Mouse (Mus musculus): ENCODE data around the gene Rassf8.

Gene Rassf8

GRCm38 (mm10) chr6:145747671-145748640, 1.4 kb downstream of the Rassf8 start:
- no peak for DNase-seq

- no peak for DNase-seq
These were observed 3.8 kb downstream of the Rassf8 start for GRCm38 (mm10) chr6:145750394-145750793.

GRCm38 (mm10) chr6:145753296-145753695, 6.7 kb downstream of the Rassf8 start:
- DNase-seq, result no peak

GRCm38 (mm10) chr6:145754416-145754815, 7.9 kb downstream of the Rassf8 start:
- no peak for DNase-seq

- DNase-seq, result no peak
These were observed 9.5 kb downstream of the Rassf8 start for GRCm38 (mm10) chr6:145755942-145756639.

GRCm38 (mm10) chr6:145756640-145757005, 10.1 kb downstream of the Rassf8 start:
- DNase-seq, result no peak

GRCm38 (mm10) chr6:145757346-145757745, 10.8 kb downstream of the Rassf8 start:
- no peak for DNase-seq

GRCm38 (mm10) chr6:145758685-145759084, 12.1 kb downstream of the Rassf8 start:
- no peak for DNase-seq

- DNase-seq, result no peak
These were observed 12.9 kb downstream of the Rassf8 start for GRCm38 (mm10) chr6:145759432-145759831.

GRCm38 (mm10) chr6:145760246-145761016, 13.9 kb downstream of the Rassf8 start:
- DNase-seq, result no peak

- DNase-seq, result no peak
These were observed 14.8 kb downstream of the Rassf8 start for GRCm38 (mm10) chr6:145761151-145761935.

GRCm38 (mm10) chr6:145762016-145762415, 15.5 kb downstream of the Rassf8 start:
- no peak for DNase-seq

- DNase-seq, result no peak
These were observed 16.5 kb downstream of the Rassf8 start for GRCm38 (mm10) chr6:145763051-145763450.

- no peak for DNase-seq
These were observed 18.5 kb downstream of the Rassf8 start for GRCm38 (mm10) chr6:145765011-145765410.

- no peak for DNase-seq
These were observed 20.4 kb downstream of the Rassf8 start for GRCm38 (mm10) chr6:145766971-145767370.

GRCm38 (mm10) chr6:145767637-145768036, 21.1 kb downstream of the Rassf8 start:
- peak; percentile 31 for DNase-seq

GRCm38 (mm10) chr6:145768671-145769292, 22.2 kb downstream of the Rassf8 start:
- peak; percentile 90 for DNase-seq

- peak; percentile 42 for DNase-seq
These were observed 23.3 kb downstream of the Rassf8 start for GRCm38 (mm10) chr6:145769855-145770254.

GRCm38 (mm10) chr6:145770272-145771000, 23.9 kb downstream of the Rassf8 start:
- DNase-seq, result no peak

GRCm38 (mm10) chr6:145774436-145774835, 27.9 kb downstream of the Rassf8 start:
- DNase-seq, result no peak

GRCm38 (mm10) chr6:145776241-145776640, 29.7 kb downstream of the Rassf8 start:
- DNase-seq, result no peak

Measured in lung, postnatal 10 days (tissue).